Mouse (Mus musculus): ENCODE data around the gene Gan.

- no peak for TF ChIP-seq EP300 (IDR thresholded peaks at IDR 0.05)
- TF ChIP-seq CTCF (IDR thresholded peaks at IDR 0.05): no peak
These were observed 205 bp upstream of the Gan start for GRCm38 (mm10) chr8:117157769-117158091.

All from lung, postnatal 0 days (tissue).